Mouse (Mus musculus) cerebellum, postnatal 25 days (tissue): ENCODE measurements around the gene Lsamp.

ENCODE experiments used
- DNase-seq, 2 experiments: peaks; one replicate each; pipeline ENCODE4 v3.0.0; 2021; ENCODE audit warnings: mixed read lengths in 2 of 2

The Lsamp gene

DNA sequence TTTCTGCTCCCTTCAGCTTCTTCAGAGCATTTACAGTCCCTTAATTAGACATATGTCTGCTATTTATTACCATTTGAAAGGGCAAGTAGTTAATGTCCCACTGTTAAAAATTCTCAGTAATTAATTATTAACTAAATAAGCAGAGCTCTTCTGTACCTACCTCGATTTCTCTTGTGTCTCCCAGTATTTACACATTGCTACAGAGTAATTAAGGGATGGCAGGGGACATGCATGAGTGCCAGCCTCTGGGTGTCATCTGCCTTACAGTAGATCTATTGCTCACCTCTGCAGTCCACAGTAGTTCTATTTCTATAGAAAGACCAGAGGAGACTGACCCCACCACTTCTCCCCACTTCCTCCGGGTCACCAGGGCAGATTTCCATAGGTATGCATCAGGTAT, 1581.1 kb downstream of the Lsamp start:
- DNase-seq = no peak

DNA sequence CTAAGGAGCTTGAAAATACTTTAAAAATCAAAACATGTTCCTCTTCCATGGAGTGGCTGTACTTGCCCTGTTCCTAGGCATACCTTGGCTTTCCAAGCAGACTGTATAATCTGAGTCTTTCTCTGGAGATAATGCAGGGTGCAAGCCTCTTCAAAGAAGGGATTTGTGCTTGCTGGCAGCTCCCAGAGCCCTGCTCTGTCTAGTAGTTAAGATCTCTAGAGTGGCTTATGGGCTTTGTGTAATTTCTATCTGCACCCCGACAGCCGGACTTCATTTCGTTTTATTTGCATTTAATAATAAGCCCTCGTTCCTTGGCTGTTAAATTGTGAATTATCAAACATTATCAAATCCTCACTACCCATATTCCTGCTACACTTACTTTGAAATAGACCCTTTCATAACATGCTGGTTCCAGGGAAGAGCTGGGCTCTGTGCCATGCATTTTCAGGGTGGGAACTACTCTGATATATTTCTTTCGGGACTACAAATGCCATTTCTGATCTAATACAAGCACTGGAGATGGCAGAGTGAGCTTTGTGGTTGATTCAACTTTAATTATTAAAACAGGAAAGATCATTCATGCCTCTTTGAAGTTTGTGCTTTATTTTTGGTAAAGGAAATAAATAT, 1604.6 kb downstream of the Lsamp start:
- DNase-seq = no peak

DNA sequence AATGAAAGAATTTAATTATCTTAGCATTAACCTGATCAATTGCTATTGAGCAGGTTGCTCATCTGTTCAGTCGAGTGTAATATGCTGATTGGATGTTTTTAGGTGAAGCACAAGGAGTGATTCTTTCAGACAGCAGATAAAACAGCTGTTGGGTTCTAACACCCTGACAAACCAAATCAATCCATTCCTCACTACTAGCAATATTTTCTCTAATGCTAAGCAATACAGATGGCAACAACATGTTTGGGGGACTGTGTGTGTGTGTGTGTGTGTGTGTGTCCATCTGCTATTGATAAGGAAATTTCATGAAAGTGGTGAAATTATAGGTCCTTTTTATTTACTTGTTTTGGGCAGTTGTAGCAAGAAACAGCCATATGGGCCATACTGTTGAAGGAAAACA, 1628.1 kb downstream of the Lsamp start:
- DNase-seq = no peak

DNA sequence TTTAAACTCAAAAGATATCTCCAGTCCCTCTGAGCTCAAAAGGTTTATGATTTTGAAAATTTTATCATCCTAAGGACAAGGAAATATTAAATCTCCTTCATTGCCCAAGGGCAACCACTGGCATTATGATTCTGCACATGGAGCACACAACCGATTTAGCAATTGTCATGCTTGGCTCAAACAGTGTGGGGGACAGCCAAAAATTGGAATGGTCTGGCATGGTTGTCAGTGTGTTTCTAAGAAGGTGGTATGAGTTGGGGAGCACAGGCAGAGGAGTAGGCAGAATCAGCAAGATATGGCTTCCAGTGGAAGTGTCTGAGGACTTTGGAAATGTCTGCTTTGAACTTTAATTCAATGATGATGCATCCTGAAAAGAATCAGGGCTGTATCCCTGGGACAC, 1639.7 kb downstream of the Lsamp start:
- DNase-seq = peak; percentile 45 to 53

DNA sequence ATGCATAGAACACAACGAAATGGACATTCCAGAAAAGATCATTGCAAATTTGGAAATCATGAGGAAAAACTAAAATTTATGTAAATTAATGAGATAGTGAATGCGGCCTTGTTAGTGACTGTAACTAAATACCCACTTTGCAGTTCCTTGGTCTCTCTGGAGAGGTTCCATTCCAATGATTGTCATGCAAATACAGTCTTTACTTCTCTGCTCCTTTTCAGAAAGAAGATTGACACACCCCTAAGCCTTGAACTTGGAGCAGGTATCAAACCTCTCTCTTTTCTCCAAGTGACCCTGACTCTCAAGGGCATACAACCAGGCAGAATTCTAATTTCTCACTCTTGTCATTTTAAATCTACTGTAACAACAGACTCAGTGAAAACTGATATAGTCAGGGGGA, 1649.7 kb downstream of the Lsamp start:
- no peak for DNase-seq

DNA sequence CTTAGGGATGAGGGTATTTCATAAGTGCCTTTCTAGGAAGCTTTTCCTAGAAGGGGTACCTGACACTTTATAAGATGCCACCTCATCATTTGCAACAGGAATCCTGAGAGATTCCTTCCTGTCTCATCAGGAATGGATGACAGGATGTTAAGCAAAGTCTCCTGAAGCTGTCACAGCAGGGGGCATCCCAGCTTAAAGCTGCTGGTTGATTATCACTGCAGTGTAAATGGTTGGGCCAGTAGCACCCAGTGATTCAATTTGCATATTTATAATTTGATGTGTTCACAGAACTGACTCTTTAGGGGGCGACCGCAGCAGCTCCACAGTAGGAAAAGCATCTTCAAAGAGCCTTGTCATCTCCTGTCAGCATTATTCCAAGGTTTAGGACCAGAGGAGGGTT, 1656.7 kb downstream of the Lsamp start:
- DNase-seq = peak; percentile 19 to 40

DNA sequence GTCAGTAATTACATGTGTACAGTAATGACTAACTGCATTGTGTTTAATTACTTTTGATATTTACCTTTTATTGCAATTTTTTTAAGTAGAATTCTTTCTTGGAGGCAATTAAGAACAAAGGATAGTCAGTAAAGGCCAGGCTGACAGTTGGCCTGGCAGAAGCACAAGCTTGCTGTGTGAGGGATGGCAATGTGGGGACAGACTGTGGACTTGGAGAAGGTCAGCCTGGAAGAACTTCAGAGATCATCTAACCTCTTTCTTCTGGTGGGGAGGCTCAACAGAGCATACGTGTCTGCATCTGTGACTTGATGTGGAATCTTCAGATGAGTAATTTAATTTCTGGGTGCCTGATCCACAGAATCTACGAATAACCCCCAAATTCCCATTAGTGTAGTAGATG, 1669.1 kb downstream of the Lsamp start:
- peak; percentile 69 to 78 for DNase-seq

DNA sequence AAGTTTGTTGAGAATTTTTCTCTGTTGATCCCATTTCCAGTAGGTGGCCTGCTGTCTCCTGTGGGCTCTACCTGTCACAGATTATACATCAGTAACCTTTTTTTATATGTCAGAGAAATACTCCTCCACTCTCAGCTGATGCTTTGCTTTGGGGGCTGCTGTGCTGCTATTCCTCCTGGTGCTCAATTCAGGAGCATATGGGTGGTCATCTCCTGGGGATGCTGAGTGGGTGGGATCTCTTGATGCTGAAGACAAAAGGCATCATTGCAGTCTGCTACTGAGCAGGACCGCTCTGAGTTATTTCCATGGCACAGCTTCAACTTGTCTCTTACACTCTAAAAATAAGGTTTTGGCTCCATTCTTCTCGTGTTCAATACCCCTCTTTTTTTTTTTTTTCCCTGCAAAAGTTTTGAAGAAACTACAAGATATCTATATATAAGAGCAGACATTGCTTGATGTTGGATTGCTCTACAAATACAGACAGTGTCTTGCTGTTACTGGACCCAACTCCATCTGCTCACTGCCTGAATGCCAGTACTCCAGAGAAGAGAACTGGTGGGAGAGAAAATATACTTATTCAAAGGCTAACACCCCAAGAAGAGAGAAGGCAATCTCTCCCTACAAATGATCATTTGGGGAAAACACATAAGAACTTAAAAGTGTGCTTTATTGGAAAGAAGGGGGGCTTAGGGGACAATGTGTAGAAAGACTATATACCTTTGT, 1690.3 kb downstream of the Lsamp start:
- DNase-seq = peak; percentile 63 to 69

DNA sequence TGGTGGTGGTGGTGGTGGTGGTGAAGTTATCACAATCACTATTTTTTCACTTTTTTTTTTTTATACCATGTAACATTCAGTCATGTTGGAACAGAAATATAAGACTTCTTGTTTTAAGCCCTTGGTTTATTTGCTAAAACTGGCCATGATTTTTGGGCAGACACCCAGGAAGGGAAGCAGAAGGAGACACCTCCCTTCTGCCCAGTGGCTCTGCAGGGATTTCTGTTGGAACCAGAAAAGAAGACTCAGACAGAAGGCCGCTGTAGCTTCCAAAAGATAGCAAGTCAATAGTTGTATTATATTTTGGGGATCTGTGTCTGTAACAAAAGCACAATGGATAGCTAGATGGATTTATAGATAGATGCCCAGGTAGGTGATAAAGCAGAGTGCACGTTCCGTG, 1691.6 kb downstream of the Lsamp start:
- peak; percentile 66 to 83 for DNase-seq

DNA sequence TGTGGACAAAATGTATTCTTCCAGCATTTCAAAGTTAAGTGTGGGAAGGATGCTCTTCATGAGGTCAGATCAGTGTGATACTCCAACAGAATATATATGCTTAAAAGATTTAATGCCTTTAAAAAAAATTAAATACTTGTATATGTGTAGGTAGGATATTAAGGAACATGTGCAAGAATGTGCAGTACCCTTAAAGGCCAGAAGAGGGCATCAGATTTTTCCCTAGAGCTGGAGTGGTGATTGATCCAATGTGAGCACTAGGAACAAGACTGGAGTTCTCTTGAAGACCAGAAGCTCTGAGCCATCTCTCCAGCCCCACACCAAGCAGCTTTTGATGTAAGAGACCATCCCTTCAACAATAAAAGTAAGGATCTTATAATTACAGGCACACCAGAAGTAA, 1708.3 kb downstream of the Lsamp start:
- DNase-seq = no peak

DNA sequence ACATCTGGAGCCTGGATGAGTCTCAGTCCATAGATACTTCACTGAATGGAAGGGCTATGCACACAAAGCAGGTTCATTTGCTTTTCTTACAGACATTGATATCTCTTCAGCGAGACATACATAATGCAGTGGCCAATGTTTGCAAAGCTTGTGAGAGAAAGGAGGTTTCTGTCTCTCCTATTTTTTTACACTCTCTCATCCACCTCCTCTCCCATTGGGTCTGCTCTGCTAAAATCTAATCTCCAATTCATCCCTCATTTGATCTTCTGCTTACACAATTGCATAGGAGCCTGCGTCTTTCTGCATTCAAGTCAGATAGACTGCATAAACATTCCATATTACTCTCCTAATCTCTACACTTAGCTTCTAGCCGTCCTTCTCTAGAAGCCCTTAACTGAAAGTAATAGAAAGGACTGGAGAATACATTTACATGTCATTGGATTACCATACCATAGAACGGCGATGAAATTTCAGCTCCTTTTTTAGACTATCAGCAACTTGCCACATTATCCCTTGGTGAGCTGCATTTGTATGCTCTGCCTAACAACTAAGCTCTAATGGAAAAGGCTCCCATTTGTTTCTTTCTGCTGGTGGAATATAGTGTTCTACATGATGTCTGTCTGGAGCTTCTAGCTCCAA, 1717.7 kb downstream of the Lsamp start:
- DNase-seq = no peak

DNA sequence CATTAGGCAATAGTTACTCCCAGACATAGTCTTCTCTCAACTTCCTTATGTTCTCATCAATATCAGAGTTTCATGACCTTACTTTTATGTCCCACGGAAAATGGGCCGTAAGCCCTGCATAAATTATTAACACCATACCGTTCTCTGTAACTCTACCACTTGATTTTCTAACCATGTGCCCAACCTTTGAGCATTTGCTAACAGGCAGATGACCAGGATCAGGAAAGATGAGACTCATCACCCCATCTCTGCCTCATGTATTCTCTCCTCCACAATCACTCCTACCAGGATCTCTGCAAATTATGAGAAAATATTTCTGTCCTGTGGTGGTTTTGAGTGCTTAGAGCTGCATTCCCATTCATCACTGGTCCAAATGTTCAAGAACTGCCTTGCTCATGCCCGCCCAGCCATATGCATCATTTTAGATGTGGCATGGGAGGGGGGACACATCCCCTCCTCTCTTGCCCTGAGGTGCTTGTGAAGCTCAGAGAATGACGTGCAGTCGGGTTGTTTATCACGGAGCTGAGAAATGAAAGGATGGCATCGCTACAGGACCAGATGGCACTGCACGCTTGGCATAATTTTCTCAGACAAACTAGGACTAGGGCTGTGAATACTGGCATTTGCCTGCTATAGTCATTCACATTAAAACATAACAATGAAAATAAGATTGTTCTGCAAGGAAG, 1744.9 kb downstream of the Lsamp start:
- DNase-seq = peak; percentile 90 to 93

DNA sequence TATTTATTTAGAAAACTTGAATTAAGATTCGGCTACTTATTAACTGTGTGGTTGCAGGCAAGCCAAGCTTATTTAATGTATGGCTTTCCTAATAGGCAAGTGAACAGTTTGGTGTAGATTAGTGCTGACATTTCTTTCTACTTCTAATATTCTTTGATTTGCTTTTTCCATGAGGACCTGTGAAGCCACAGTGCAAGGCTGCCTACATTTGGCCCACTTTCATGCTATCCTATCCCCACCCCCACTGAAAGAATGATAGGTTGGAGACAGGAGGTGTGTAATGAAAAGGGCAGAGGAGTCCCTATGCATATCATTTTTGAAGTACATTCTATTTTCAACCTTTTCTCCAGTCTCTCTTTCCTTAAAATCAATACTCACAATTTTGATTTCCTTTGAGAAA, 1745.8 kb downstream of the Lsamp start:
- DNase-seq = peak in 1 of 2 experiments; percentile 46

DNA sequence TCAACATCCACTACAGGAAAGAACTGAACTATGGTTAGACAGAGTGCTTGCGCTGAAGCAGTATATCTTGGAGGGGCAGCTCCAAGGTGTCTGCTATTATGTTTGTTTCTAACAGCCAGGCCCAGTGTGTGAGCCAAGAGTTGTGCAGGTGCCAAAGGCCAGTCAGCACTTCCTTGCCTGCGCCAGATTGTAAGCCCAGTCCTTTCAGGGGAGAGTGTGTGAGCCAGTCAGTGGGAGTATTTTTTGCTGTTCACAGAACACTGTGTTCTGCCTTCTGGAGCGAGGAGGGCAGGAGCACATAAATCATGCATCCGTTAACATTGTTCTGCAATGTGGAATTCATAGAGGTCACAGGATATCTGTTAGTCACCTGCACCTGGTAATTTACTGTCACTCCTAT, 1760.9 kb downstream of the Lsamp start:
- DNase-seq = peak; percentile 95

DNA sequence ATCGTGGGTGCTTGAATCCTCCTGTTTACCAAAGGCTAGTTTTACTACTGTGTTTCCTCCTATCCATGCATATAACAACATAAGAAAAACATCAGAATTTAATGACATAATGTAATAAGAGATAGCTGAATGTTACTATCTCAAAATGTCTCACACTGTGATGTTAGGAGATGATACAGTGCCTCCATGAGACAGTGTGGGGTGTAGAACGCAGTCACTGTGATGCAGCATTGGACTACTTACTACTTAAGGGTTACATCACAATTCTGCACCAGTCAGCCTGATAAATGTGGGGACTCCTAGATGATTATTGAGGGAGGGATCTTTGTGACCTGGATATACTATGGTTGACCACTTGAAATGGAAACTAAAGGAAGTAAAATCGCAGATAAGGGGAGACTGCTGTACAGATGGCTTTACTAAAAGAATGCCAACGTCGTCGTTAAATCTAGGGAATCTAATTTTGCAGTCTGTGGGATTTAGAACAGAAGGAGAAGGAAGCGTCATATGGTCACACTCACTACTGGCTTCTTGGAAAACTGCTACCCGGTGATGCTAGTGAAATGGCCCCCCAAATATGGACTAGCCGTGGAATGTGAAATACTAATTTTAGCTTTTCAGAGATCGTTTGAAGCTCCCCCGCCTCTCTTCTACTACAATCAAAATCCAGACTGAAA, 1762.2 kb downstream of the Lsamp start:
- peak in 1 of 2 experiments; percentile 25 for DNase-seq

DNA sequence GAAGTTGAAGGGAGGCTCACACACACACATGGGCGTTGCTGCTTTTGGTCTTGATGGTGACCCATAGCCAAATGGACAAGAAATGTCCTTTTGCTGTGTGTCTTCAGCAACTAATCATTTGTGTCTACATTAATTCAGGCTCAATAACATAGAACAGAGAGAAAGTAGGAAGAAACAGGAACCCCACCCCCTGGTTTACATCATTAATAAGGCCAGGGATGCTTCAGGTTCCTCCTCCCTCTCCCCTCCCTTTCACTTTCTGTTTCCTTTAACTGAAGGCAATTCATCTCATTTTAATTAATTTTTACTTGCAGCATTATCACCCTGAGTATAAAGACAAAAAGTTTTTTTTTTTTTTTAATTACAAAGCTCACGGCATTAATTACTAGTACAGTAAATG, 1763.7 kb downstream of the Lsamp start:
- DNase-seq = no peak

DNA sequence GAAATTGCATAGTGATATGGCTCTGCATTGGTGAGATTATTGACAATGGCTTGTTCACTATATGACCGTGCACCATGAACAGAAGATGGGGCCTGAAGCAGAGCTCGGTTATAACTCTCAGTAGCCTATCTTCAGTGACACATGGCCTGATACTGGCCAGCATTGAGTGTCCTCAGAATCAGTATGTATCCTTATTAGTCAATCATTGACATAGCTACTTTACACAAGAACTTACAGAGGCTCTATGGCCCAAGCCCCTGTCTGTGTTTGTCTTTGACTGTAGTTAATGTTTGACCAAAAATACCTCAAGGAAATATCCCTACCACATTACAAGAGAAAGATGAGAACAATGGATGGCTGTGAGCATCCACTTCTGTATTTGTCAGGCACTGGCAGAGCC, 1764.6 kb downstream of the Lsamp start:
- no peak for DNase-seq

DNA sequence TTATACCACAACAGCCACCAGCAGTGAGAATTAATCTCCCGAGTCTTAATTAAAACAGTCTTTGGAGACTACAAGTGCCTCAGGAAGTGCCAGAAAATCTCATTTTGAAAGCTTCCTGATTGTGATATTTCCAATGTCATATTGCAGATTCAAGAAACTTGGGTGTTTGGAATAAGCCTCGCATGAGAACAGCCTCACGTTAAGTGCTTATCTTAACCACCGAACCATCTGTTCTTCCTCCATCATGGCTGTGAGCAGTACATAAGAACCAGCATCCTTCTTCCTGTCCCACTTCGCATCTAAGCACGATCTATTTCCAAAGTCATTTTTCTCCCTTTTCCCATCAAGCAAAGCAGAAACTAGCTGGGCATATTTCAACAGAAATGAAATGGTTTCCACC, 1780.1 kb downstream of the Lsamp start:
- no peak for DNase-seq

DNA sequence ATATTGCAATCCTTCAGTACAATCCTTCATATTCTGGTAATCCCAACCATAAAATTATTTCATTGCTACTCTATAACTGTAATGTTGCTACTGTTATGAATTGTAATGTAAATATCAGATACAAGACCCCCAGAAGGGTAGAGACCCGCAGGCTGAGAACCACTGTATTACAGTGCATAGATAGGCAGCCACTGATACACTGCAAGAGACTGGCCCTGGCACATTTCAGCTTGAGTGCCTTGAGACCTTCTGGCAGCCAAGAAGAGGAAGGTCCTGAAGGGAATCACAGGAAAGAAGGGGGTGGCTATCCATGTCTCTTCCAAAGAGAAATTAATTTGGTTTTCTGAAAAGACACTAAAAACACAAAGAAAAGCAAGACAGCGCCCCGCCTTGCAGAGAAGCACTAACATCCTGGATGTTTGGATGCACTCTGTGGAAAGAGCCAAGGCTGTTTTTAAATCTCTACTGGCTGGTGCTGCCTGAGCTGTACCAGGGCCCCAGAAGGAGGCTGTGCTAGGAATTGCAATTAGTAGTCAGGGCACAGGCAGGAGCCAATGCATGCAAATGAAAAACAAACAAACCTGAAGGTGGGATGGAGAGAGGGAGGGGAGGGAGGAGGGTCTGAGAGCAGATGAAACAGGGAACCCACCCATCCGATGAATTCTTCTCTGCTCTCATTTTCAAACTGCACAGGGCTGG, 1787.4 kb downstream of the Lsamp start:
- peak; percentile 27 to 37 for DNase-seq

DNA sequence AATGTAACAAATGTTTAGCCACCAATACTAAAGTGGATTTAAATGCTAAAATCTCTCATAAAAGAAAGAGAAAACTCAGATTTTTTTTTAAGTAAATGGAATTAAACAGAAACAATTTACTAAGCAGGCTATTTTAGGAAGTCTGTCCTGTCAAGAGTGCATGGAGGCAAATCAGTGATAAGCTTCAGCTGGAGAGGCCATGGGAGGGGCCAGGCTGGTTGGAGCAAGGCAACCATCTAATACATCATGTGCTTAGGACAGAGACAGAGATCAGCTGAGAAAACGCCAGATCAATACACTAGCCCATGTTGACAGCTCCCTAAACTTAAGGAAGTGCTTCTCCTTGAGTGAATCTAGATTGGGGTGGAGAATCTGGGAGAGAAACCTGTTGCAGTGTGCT, 1793.4 kb downstream of the Lsamp start:
- no peak for DNase-seq

DNA sequence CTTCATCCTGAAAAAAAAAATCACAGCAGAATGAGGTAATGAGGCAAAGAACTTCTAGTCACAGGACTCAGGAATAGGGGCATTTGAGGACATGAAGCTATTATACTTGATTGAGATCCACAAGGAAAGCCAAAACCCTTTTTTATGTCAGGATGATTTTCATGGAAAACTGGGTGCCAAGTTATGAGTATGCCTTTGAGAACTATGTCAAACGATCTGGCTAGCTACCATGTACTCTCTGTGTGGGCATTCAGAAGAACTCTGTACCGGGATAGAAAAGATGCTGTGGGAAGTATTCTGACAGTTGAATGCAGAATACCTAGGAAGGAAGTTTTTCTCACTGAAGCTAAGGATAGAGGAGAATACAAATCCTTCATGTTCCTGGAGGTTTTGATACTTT, 1801.4 kb downstream of the Lsamp start:
- DNase-seq = no peak

DNA sequence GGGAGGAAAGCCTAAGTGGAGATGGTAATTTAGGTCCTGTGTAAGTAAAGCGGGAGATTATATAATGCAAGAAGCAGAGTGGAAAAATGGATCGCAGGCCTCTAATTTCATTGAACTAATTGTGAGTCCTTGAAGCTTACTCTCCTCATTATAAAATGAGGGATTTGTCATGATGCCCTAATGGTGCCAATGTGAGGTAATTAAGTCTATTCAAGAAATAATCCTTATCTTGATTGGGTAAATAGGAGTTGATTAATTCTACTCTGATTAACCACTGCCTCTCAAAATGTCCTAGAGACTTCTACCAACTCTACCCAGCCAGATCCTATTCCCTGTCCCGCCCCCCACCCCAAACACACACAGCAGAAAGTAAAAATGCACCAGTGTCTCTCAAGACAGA, 1802.5 kb downstream of the Lsamp start:
- DNase-seq = no peak
